Mouse (Mus musculus) ES-Bruce4 (cell line): ENCODE results near the gene Gal3st2.
"Not testable (repeated sequence)": the region's sequence is repeated elsewhere in the genome, so short reads cannot be mapped to it uniquely, and the experiment has no call there.

Source experiments
- CTCF ChIP-seq: IDR thresholded peaks from one replicate; pipeline ENCODE4 v1.8.1; 2011; ENCODE audit warnings: low read depth, low read length
- EP300 ChIP-seq: IDR thresholded peaks from 2 replicates; pipeline ENCODE4 v1.6.1; 2011; ENCODE audit warnings: low read depth, low read length; ENCODE audit not compliant: insufficient read depth
- POLR2A ChIP-seq: IDR thresholded peaks from one replicate; pipeline ENCODE4 v1.8.1; 2011; ENCODE audit warnings: low read length; ENCODE audit not compliant: insufficient read depth

DNA sequence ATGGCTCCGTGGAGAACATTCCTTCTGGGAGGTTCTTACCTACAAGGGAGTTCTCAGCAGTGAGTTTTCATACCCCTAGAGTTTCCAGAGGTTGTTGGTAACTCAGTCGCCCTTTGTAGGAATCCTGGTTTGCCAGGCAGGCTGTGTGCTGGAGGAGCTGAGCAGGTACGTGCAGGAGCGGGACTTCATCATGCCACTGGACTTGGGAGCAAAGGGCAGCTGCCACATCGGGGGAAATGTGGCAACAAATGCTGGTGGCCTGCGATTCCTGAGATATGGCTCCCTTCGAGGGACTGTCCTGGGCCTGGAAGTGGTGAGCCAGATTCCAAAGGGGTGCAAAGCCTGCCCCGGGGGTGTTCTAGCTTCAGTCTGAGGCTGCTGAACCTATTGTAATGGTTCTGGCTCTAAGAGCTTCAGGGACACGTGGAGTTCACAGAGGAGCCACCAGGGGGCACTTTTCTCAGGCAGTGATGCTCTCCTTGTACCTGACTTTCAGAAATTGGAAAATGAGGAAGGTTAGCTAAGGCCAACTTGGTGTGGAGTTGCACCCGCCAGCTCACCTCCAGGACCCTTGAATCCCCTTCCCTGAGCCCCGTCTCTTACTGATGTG lies 48.0 kb downstream of the Gal3st2 start:
- TF ChIP-seq CTCF, POLR2A, EP300: not testable (repeated sequence)
